18 mouse cellular contexts compared by ENCODE assay signal in genomic region chr2:119584282-119584681, GRCm38 (mm10). TPM values are rescaled to one million over a fixed set of nuclear protein-coding genes. Genes with fewer than 3 reads are reported as not detected.
DNase-seq lines count a peak whose midpoint lies in the region; ATAC-seq and TF ChIP-seq lines count a peak whose summit lies in the region.
"Had no signal": no experiment of that assay in that cellular context is flagged by ENCODE, and none has a peak within 500 bp of the region (broad histone marks: within the 10 kb centered on the region; RNA-seq: fewer than 3 reads in every experiment).

No protein-coding gene starts in this region.

- peak; percentile 58 to 63; a peak in 2 of 4 replicates for TF ChIP-seq EP300 in MEL (IDR thresholded peaks at IDR 0.05; ENCODE audit: low read depth in 1 of 2, low read length in 2 of 2)

- no peak for ATAC-seq in monocyte, adult 5-6 weeks (replicated peaks; ENCODE audit: insufficient number of reproducible peaks, low FRiP score, low TSS enrichment, poor library complexity, severe bottlenecking)
- ATAC-seq: forebrain, embryonic 13.5 days; forebrain, embryonic 15.5 days; forebrain, postnatal 0 days had no signal

- H3K27ac ChIP-seq in MEL (ENCODE audit: control insufficient read depth, low read depth, low read length) = peak overlapping the region; percentile 78
- H3K27ac ChIP-seq in olfactory bulb, adult 2 months (ENCODE audit: insufficient read depth, low read depth, low read length) = peak overlapping the region; percentile 91
- H3K27ac ChIP-seq: embryonic facial prominence, embryonic 10.5 days; embryonic facial prominence, embryonic 12.5 days; forebrain, embryonic 13.5 days; forebrain, embryonic 15.5 days had no signal

- 75% methylated on average over 8 of the region's 8 CpGs for WGBS in olfactory bulb, adult 2 months

- H3K4me3 ChIP-seq in MEL (ENCODE audit: control insufficient read depth in 1 of 2, insufficient read depth in 1 of 2, low read depth in 2 of 2, low read length in 2 of 2) = peak overlapping the region in 1 of 2 experiments; percentile 34; a peak in 2 of 4 replicates
- no peak overlapping the region for H3K4me3 ChIP-seq in olfactory bulb, adult 2 months (ENCODE audit: insufficient read depth, low read depth, low read length)
- H3K4me3 ChIP-seq: embryonic facial prominence, embryonic 10.5 days; embryonic facial prominence, embryonic 12.5 days; forebrain, embryonic 13.5 days; forebrain, embryonic 15.5 days had no signal

- intact Hi-C loops in gastrocnemius, postnatal 36 days (cut with DNase I) = no loop called here

- H3K9me3 ChIP-seq in MEL (replicated peaks; ENCODE audit: insufficient read depth, low read length) = no peaks in the 10 kb centered on the region
- H3K9me3 ChIP-seq: embryonic facial prominence, embryonic 10.5 days; embryonic facial prominence, embryonic 12.5 days; forebrain, embryonic 13.5 days; forebrain, embryonic 15.5 days had no signal

- no peak for TF ChIP-seq CTCF in MEL (IDR thresholded peaks at IDR 0.05 in 2 of 3, conservative IDR thresholded peaks at IDR 0.05 in 1 of 3; ENCODE audit: control insufficient read depth in 1 of 3, insufficient read depth in 1 of 3, low read depth in 2 of 3, low read length in 3 of 3, poor library complexity in 1 of 3, severe bottlenecking in 1 of 3)
- no peak for TF ChIP-seq CTCF in olfactory bulb, adult 2 months (IDR thresholded peaks at IDR 0.05; ENCODE audit: insufficient read depth, low read depth, low read length)

- H3K9ac ChIP-seq in MEL (ENCODE audit: control insufficient read depth, low read depth, low read length, poor library complexity, severe bottlenecking) = peak overlapping the region; percentile 46
- H3K9ac ChIP-seq: embryonic facial prominence, embryonic 12.5 days; forebrain, embryonic 13.5 days; forebrain, embryonic 15.5 days; forebrain, postnatal 0 days had no signal

- DNase-seq in MEL (ENCODE audit: low read depth, low spot score) (peak; percentile 90), MEL-GATA-1-ER (ENCODE audit: extremely low read depth, low read depth) (peak; percentile 81)
- DNase-seq in gastrocnemius, postnatal 36 days = no peak
- DNase-seq: adrenal gland, adult 2 months; adrenal gland, postnatal 10 days; adrenal gland, postnatal 25 days; cerebellum, adult 11 months; cerebellum, adult 2 months; cerebellum, adult 9-10 months; cerebellum, postnatal 10 days; cerebellum, postnatal 25 days; forebrain, postnatal 0 days had no signal

- H3K4me1 ChIP-seq in MEL (ENCODE audit: control insufficient read depth in 1 of 2, insufficient read depth in 2 of 2, low read length in 2 of 2) = peaks cover 16% of the 10 kb centered on the region in 2 experiments
- peaks cover 8% of the 10 kb centered on the region for H3K4me1 ChIP-seq in olfactory bulb, adult 2 months (ENCODE audit: control insufficient read depth, insufficient read depth, low read length)
- H3K4me1 ChIP-seq: embryonic facial prominence, embryonic 10.5 days; embryonic facial prominence, embryonic 12.5 days; forebrain, embryonic 13.5 days; forebrain, embryonic 15.5 days had no signal

- no peaks in the 10 kb centered on the region for H3K27me3 ChIP-seq in MEL (ENCODE audit: control insufficient read depth in 1 of 2, insufficient read depth in 2 of 2, low read length in 2 of 2)
- H3K27me3 ChIP-seq: embryonic facial prominence, embryonic 12.5 days; forebrain, embryonic 13.5 days; forebrain, embryonic 15.5 days had no signal

- peaks cover 1 to 16% of the 10 kb centered on the region in 2 experiments; a peak in 3 of 4 replicates for H3K36me3 ChIP-seq in MEL (ENCODE audit: control insufficient read depth in 1 of 2, insufficient read depth in 2 of 2, low read length in 2 of 2)
- H3K36me3 ChIP-seq: embryonic facial prominence, embryonic 12.5 days had no signal

- no peak for TF ChIP-seq RAD21 in MEL (IDR thresholded peaks at IDR 0.05; ENCODE audit: low read depth, low read length)

- TF ChIP-seq POLR2A in MEL (IDR thresholded peaks at IDR 0.05; ENCODE audit: control insufficient read depth in 1 of 2, insufficient read depth in 1 of 2, low read depth in 1 of 2, low read length in 2 of 2, poor library complexity in 1 of 2) = no peak
- no peak for TF ChIP-seq POLR2A in olfactory bulb, adult 2 months (IDR thresholded peaks at IDR 0.05; ENCODE audit: insufficient read depth, low read depth, low read length)

- H3K79me2 ChIP-seq in MEL (ENCODE audit: control insufficient read depth, insufficient read depth, low read length, poor library complexity) = no peaks in the 10 kb centered on the region

TF ChIP-seq in MEL, 35 proteins besides CTCF, POLR2A, EP300 and RAD21:
- TF ChIP-seq MAX (IDR thresholded peaks at IDR 0.05; ENCODE audit: low read length) (no peak), GABPA (IDR thresholded peaks at IDR 0.05; ENCODE audit: low read depth, low read length) (no peak), MXI1 (IDR thresholded peaks at IDR 0.05; ENCODE audit: low read depth, low read length) (peak; percentile 38), GATA1 (IDR thresholded peaks at IDR 0.05; ENCODE audit: low read depth, low read length) (peak; percentile 4; the same call in 1 of the 2 replicates), NELFE (IDR thresholded peaks at IDR 0.05; ENCODE audit: low read depth, low read length) (no peak), UBTF (IDR thresholded peaks at IDR 0.05; ENCODE audit: borderline replicate concordance, insufficient read depth, low read depth, low read length) (no peak), MYC (IDR thresholded peaks at IDR 0.05; ENCODE audit: low read depth, low read length) (no peak), POLR2AphosphoS5 (IDR thresholded peaks at IDR 0.05; ENCODE audit: borderline replicate concordance, low read depth, low read length) (no peak), ZNF384 (IDR thresholded peaks at IDR 0.05; ENCODE audit: low read depth, low read length) (no peak), RCOR1 (IDR thresholded peaks at IDR 0.05; ENCODE audit: low read depth, low read length) (0 out of 2 replicates have a peak, but pooled peaks have one; percentile 34), NRF1 (IDR thresholded peaks at IDR 0.05; ENCODE audit: insufficient read depth, low read depth, low read length, poor library complexity, severe bottlenecking) (no peak), MYB (IDR thresholded peaks at IDR 0.05; ENCODE audit: low read depth, low read length) (no peak), MEF2A (IDR thresholded peaks at IDR 0.05; ENCODE audit: extremely low read depth, insufficient replicate concordance, low read depth, low read length, poor library complexity, severe bottlenecking) (no peak), TCF12 (IDR thresholded peaks at IDR 0.05; ENCODE audit: low read depth, low read length) (peak; percentile 40; the same call in 1 of the 2 replicates), TBP (IDR thresholded peaks at IDR 0.05; ENCODE audit: low read depth, low read length) (peak; percentile 59), TAL1 (IDR thresholded peaks at IDR 0.05; ENCODE audit: low read length) (peak; percentile 66), BHLHE40 (IDR thresholded peaks at IDR 0.05; ENCODE audit: borderline replicate concordance, low read depth, low read length) (no peak)

RNA-seq across cellular contexts. Expression of gene Nusap1, which starts 33.8 kb away (rescaled TPM):
- 17.0 and 25.0 TPM in 2 replicates for total RNA-seq in MEL (2012; rRNA removed)
- 10 to 100 TPM in 1 of 2 experiments, not detected in 1; 28.2 TPM for polyA plus RNA-seq in MEL (2012; ENCODE audit: insufficient read depth in 1 of 2, insufficient read length in 2 of 2, low read depth in 1 of 2, low replicate concordance in 2 of 2, missing spikeins in 1 of 2)
- not detected in 2 replicates for polyA plus RNA-seq in olfactory bulb, adult 2 months (2012; ENCODE audit: insufficient read depth, insufficient read length, low replicate concordance, missing spikeins)
- 0.67 to 2.8 TPM (median 1.3 TPM) in 3 replicates for total RNA-seq in monocyte, adult 5-6 weeks (2017)
- total RNA-seq in gastrocnemius, postnatal 36 days (2021) = under 1 TPM; 0.54 to 0.67 TPM

RNA-seq across cellular contexts. Expression of gene Oip5, which starts 34.0 kb away (rescaled TPM):
- 18.1 and 26.4 TPM in 2 replicates for total RNA-seq in MEL (2012; rRNA removed)
- polyA plus RNA-seq in MEL (2012; ENCODE audit: insufficient read depth in 1 of 2, insufficient read length in 2 of 2, low read depth in 1 of 2, low replicate concordance in 2 of 2, missing spikeins in 1 of 2) = 10 to 100 TPM in 1 of 2 experiments, not detected in 1; 29.6 TPM
- not detected in 2 replicates for polyA plus RNA-seq in olfactory bulb, adult 2 months (2012; ENCODE audit: insufficient read depth, insufficient read length, low replicate concordance, missing spikeins)
- total RNA-seq in monocyte, adult 5-6 weeks (2017) = 0.67 to 1.1 TPM in 2 of 3 replicates, not detected in the other
- total RNA-seq in gastrocnemius, postnatal 36 days (2021) = under 1 TPM; 0.27 to 0.41 TPM

RNA-seq across cellular contexts. Expression of gene Chp1, which starts 36.8 kb away (rescaled TPM):
- total RNA-seq in MEL (2012; rRNA removed) = 32.5 and 35.4 TPM in 2 replicates
- polyA plus RNA-seq in MEL (2012; ENCODE audit: insufficient read depth in 1 of 2, insufficient read length in 2 of 2, low read depth in 1 of 2, low replicate concordance in 2 of 2, missing spikeins in 1 of 2) = 10 to 100 TPM in 1 of 2 experiments, not detected in 1; 74.8 TPM
- not detected in 2 replicates for polyA plus RNA-seq in olfactory bulb, adult 2 months (2012; ENCODE audit: insufficient read depth, insufficient read length, low replicate concordance, missing spikeins)
- 78.2 to 92.9 TPM (median 91.0 TPM) in 3 replicates for total RNA-seq in monocyte, adult 5-6 weeks (2017)
- total RNA-seq in gastrocnemius, postnatal 36 days (2021) = 10 to 100 TPM; 66.5 to 75.1 TPM

RNA-seq across cellular contexts. Expression of gene Exd1, which starts 36.9 kb away (rescaled TPM):
- 0.27 and 0.29 TPM in 2 replicates for total RNA-seq in MEL (2012; rRNA removed)
- under 1 TPM in 1 of 2 experiments, not detected in 1; 0.88 TPM for polyA plus RNA-seq in MEL (2012; ENCODE audit: insufficient read depth in 1 of 2, insufficient read length in 2 of 2, low read depth in 1 of 2, low replicate concordance in 2 of 2, missing spikeins in 1 of 2)
- not detected in 2 replicates for polyA plus RNA-seq in olfactory bulb, adult 2 months (2012; ENCODE audit: insufficient read depth, insufficient read length, low replicate concordance, missing spikeins)
- total RNA-seq in monocyte, adult 5-6 weeks (2017) = 0.87 TPM in 1 of 3 replicates, not detected in the others
- under 1 TPM; 0.48 to 0.67 TPM for total RNA-seq in gastrocnemius, postnatal 36 days (2021)

Comparison
In these comparisons a context has a peak if more than half of its experiments do, and no peak if none do; other contexts are left out.
1. DNase-seq: peak in MEL (single experiment) and MEL-GATA-1-ER (single experiment); none in gastrocnemius, postnatal 36 days (0 of 2).